Mouse (Mus musculus) subcutaneous adipose tissue, adult 2 months (tissue): Measurements from ENCODE around the gene Pde10a. TPM values are rescaled to one million over a fixed set of nuclear protein-coding genes. Genes with fewer than 3 reads are reported as not detected.

Source experiments
- polyA plus RNA-seq: library from polyadenylated mRNA; depleted of rRNA; stranded (reverse); fragments of >200 nt; gene quantifications from 2 replicates; pipeline ENCODE4 v1.2.3, GENCODE M21; 2012; ENCODE audit warnings: low replicate concordance; rRNA removed

Gene Pde10a
- 2.8 and 4.4 TPM in 2 replicates for polyA plus RNA-seq

GRCm38 (mm10) chr17:8525225-8525721 lies at the start of gene Pde10a:
Gene Pde10a, plus strand, starts transcription at chr17:8525372.

DNA sequence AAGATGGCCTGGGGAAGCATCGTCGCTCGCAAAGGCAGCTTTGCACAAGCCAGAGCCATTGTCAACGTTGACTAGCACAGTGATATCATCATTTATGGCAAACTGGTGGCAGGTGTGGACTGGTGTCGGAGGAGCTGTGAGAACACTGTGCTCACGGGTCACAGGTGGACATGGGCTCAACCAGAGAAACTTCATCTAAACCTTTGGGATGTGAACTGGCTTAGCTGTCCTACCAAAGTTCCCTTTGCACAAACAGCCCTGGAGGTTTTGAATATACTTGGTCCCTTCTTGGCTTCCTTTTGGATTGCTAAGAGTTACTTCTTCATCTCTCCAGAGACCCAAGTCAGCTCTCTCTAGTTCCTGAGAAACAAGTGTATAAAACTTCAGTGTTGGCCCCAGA lies 41.7 kb downstream of the Pde10a start, which contains the start of gene Gm17087:
Gm17087 (minus strand) TSS at position 101 of the 400 bp plus-strand sequence.

GRCm38 (mm10) chr17:8988119-8988807 lies 463.1 kb downstream of the Pde10a start, which contains the start of gene 1700010I14Rik:
Gene 1700010I14Rik, plus strand, starts transcription at chr17:8988333.

Other genes with a start within 250 kb of the Pde10a start
- gene Mpc1, start 242.5 kb upstream of the Pde10a start, polyA plus RNA-seq = 624 and 1,047 TPM in 2 replicates
- gene Sft2d1, start 214.3 kb upstream of the Pde10a start, polyA plus RNA-seq = 62.6 and 71.7 TPM in 2 replicates
- 0.16 and 0.26 TPM in 2 replicates for gene Prr18, start 187.9 kb upstream of the Pde10a start, polyA plus RNA-seq
- 0.09 and 0.12 TPM in 2 replicates for gene T2, start 169.4 kb upstream of the Pde10a start, polyA plus RNA-seq
- 0.67 TPM in 1 of 2 replicates, not detected in the other for gene T, start 90.9 kb upstream of the Pde10a start, polyA plus RNA-seq
- not detected in 2 replicates for gene Gm17087, start 41.6 kb downstream of the Pde10a start, polyA plus RNA-seq